Mouse (Mus musculus): ENCODE results near the gene Safb2.

Safb2 gene

GRCm38 (mm10) chr17:56560131-56560530 is 24.3 kb downstream of the Safb2 start:
- no peak for DNase-seq (ENCODE audit: low spot score in 2 of 2)

- DNase-seq (ENCODE audit: low spot score in 2 of 2) = no peak
These were observed 25.0 kb downstream of the Safb2 start for GRCm38 (mm10) chr17:56559386-56559785.

GRCm38 (mm10) chr17:56558448-56558847 is 25.9 kb downstream of the Safb2 start:
- peak; percentile 61 to 68 for DNase-seq (ENCODE audit: low spot score in 2 of 2)

- DNase-seq (ENCODE audit: low spot score in 2 of 2) = no peak
These were observed 30.2 kb downstream of the Safb2 start, which contains the start of gene Gm20219 for GRCm38 (mm10) chr17:56554122-56554551. Gene Gm20219, minus strand, starts transcription at chr17:56554387.

GRCm38 (mm10) chr17:56552781-56553363 is 31.5 kb downstream of the Safb2 start:
- peak; percentile 70 to 74 for DNase-seq (ENCODE audit: low spot score in 2 of 2)

GRCm38 (mm10) chr17:56551841-56552581 is 32.4 kb downstream of the Safb2 start:
- no peak for DNase-seq (ENCODE audit: low spot score in 2 of 2)

GRCm38 (mm10) chr17:56550784-56551475 is 33.5 kb downstream of the Safb2 start:
- DNase-seq (ENCODE audit: low spot score in 2 of 2) = peak in 1 of 2 experiments; percentile 2

GRCm38 (mm10) chr17:56548605-56549105 is 35.7 kb downstream of the Safb2 start:
- DNase-seq (ENCODE audit: low spot score in 2 of 2) = no peak

GRCm38 (mm10) chr17:56547846-56548604 is 36.4 kb downstream of the Safb2 start:
- no peak for DNase-seq (ENCODE audit: low spot score in 2 of 2)

GRCm38 (mm10) chr17:56547116-56547845 is 37.1 kb downstream of the Safb2 start:
- DNase-seq (ENCODE audit: low spot score in 2 of 2) = no peak

- no peak for DNase-seq (ENCODE audit: low spot score in 2 of 2)
These were observed 37.8 kb downstream of the Safb2 start for GRCm38 (mm10) chr17:56546576-56546975.

GRCm38 (mm10) chr17:56545945-56546344 is 38.4 kb downstream of the Safb2 start:
- DNase-seq (ENCODE audit: low spot score in 2 of 2) = no peak

- no peak for DNase-seq (ENCODE audit: low spot score in 2 of 2)
These were observed 39.5 kb downstream of the Safb2 start for GRCm38 (mm10) chr17:56544699-56545387.

- DNase-seq (ENCODE audit: low spot score in 2 of 2) = no peak
These were observed 40.6 kb downstream of the Safb2 start for GRCm38 (mm10) chr17:56543684-56544224.

- DNase-seq (ENCODE audit: low spot score in 2 of 2) = no peak
These were observed 41.6 kb downstream of the Safb2 start for GRCm38 (mm10) chr17:56542736-56543135.

- DNase-seq (ENCODE audit: low spot score in 2 of 2) = no peak
These were observed 43.8 kb downstream of the Safb2 start for GRCm38 (mm10) chr17:56540562-56540975.

- no peak for DNase-seq (ENCODE audit: low spot score in 2 of 2)
These were observed 46.5 kb downstream of the Safb2 start for GRCm38 (mm10) chr17:56537912-56538311.

GRCm38 (mm10) chr17:56536874-56537273 is 47.5 kb downstream of the Safb2 start:
- no peak for DNase-seq (ENCODE audit: low spot score in 2 of 2)

GRCm38 (mm10) chr17:56536192-56536591 is 48.2 kb downstream of the Safb2 start:
- DNase-seq (ENCODE audit: low spot score in 2 of 2) = no peak

GRCm38 (mm10) chr17:56524943-56525342 is 59.4 kb downstream of the Safb2 start:
- no peak for DNase-seq (ENCODE audit: low spot score in 2 of 2)

All from frontal cortex, postnatal 25 days (tissue).